Mouse (Mus musculus): Measurements from ENCODE around the gene Bmp7. TPM values are rescaled to one million over a fixed set of nuclear protein-coding genes. Genes with fewer than 3 reads are reported as not detected.

The Bmp7 gene
- total RNA-seq, 2 experiments from 2014 or later, result 10.8 to 12.2 TPM

GRCm38 (mm10) chr2:172862850-172863468 is 77.2 kb downstream of the Bmp7 start:
- peak; percentile 70 to 72 for DNase-seq (ENCODE audit: low spot score in 2 of 2)
- intact Hi-C loops (cut with DNase I), result no loop called here

DNA sequence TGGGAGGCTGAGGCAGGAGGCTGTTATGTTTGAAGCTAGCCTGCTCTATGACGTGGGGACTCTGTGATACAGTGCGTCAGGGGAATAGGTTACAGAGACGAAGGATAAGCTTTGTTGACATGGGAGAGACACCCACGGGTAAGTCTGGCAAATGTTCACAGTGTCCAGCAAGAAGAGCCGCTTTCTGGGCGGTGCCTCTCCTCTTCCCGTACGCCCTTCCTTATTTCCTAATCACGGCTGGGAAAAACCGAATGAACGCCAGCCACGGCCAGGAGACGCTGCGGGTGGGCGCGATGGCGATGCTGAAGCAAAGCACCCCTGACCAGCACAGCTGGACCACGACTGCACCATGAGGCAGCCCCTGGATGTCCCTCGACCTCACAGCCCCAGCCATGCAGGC is 77.7 kb downstream of the Bmp7 start:
- intact Hi-C loops (cut with DNase I), result no loop called here

DNA sequence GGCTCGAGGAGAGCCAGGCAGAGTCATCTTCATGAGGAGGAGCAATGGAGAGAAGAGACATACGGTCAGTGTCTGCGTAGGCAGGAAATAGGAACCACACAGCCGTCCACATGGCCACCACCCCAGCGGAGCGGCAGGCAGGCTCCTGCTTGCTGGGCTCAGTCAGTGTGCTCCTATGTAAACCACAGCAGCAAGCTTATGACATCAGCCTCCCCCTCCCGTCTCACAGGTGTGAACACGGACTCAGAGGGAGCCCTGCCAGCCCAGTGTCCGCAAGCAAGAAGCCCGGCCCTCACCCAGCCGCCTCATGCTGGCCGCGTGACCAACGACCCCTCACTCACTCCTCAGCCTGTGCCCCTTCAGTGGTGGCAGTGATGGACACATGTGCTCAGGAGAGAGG is 78.5 kb downstream of the Bmp7 start:
- peak; percentile 30 to 56 for DNase-seq (ENCODE audit: low spot score in 2 of 2)

More for the DNA sequence above, 77.7 kb downstream of the Bmp7 start:
- no peak for DNase-seq (ENCODE audit: low spot score in 2 of 2)

DNA sequence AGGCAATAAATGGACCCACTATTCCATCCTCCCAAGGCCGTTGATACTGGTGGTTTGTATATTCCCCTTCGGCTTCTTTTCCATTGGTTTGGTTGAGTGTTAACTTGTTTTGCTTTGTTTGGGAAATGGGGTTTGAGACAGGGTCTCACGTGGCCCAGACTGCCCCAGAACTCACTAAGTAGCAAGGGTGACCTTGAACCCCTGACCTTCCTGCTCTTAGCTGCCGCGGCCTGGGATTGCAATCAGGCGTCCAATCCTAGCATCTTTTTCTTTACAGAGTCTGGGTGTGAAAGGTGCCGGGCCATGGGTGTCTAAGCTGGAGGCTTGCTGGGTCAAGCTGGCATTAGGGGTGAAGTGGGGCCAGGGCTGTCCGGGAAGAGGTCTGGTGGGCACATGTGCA is 79.5 kb downstream of the Bmp7 start:
- intact Hi-C loops (cut with DNase I), result no loop called here

More for the DNA sequence above, 78.5 kb downstream of the Bmp7 start:
- intact Hi-C loops (cut with DNase I), result no loop called here

DNA sequence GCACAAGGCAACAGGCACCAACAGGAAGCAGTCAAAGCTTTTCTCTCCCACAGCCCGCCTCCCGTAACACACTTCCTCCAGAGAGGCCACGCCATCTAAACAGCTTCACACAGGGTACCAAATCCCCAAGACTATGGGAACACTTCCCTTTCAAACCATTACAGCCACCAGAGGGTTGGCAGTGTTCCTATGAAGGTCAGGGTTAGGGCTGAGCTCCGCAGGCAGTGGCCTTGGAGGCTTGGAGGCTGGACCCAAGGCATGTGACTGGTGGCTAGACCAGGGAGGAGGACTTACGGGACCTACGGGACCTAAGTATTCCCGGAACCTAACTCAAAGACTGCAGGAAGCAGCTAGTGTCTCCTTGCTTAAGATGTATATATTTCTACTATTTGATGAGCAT is 80.0 kb downstream of the Bmp7 start:
- intact Hi-C loops (cut with DNase I), result no loop called here
- DNase-seq (ENCODE audit: low spot score in 2 of 2), result no peak

More for the DNA sequence above, 79.5 kb downstream of the Bmp7 start:
- no peak for DNase-seq (ENCODE audit: low spot score in 2 of 2)

GRCm38 (mm10) chr2:172857048-172857447 is 83.1 kb downstream of the Bmp7 start:
- DNase-seq (ENCODE audit: low spot score in 2 of 2), result no peak
- intact Hi-C loops (cut with DNase I), result no loop called here

- intact Hi-C loops (cut with DNase I), result no loop called here
- DNase-seq (ENCODE audit: low spot score in 2 of 2), result no peak
Observed at GRCm38 (mm10) chr2:172856549-172856948, 83.6 kb downstream of the Bmp7 start.

DNA sequence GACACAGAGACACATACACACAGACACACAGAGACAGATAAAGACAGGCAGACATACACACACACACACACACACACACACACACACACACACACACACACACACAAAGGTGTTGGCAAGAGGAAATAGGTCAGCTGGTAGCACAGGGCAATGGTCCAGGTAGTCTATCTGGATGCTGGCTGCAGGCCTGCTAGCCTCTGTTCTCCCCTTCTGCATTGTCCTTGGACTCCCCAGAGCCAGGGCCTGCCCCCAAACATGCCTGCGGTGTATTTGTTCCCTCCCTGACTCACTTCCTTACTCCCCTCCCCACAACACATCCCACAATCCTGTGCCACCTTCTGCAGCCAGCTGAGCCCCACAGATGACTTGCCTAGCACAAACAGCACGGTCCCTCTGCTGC is 86.0 kb downstream of the Bmp7 start:
- peak in 1 of 2 experiments; percentile 11 for DNase-seq (ENCODE audit: low spot score in 2 of 2)
- intact Hi-C loops (cut with DNase I), result no loop called here

DNA sequence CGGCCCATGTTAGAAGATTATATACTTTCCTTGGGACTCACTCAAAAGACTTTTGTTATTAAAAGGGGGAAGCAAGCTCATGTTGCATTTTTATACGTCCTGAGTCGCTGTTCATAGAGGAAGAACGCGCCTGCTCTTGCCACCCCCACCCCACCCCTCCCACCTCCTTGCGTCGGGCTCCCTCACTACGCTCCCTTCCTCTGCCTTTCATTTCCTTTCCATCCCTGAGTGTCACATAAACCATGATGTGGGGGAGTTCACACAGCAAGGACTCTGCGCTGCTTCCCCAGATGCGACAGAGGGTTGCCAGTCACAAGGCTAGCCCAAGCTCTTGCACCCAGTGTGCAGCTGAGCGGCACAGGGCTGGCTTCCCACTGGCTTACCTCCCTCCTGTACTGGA is 88.3 kb downstream of the Bmp7 start:
- intact Hi-C loops (cut with DNase I), result no loop called here
- no peak for DNase-seq (ENCODE audit: low spot score in 2 of 2)

DNA sequence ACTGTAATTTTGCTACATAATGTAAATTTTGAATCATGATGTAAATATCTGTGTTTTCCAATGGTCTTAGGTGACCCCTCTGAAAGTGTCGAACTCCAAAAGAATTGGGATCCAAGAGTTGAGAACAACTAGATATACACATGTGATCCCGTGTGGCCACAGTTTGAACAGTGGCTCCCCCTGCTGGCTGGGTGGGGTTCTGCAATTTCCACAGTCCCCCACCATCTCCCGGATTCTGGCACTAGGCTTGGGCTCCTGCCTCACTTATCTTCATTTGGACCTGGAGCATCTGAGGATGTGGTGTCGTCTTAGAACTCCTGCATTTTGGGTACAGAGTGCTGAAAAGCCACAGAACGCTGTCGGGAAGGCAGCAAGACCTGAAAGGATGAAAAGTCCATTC is 91.9 kb downstream of the Bmp7 start:
- DNase-seq (ENCODE audit: low spot score in 2 of 2), result no peak
- intact Hi-C loops (cut with DNase I), result no loop called here

- DNase-seq (ENCODE audit: low spot score in 2 of 2), result no peak
- intact Hi-C loops (cut with DNase I), result no loop called here
Observed at GRCm38 (mm10) chr2:172846311-172846575, 93.9 kb downstream of the Bmp7 start.

DNA sequence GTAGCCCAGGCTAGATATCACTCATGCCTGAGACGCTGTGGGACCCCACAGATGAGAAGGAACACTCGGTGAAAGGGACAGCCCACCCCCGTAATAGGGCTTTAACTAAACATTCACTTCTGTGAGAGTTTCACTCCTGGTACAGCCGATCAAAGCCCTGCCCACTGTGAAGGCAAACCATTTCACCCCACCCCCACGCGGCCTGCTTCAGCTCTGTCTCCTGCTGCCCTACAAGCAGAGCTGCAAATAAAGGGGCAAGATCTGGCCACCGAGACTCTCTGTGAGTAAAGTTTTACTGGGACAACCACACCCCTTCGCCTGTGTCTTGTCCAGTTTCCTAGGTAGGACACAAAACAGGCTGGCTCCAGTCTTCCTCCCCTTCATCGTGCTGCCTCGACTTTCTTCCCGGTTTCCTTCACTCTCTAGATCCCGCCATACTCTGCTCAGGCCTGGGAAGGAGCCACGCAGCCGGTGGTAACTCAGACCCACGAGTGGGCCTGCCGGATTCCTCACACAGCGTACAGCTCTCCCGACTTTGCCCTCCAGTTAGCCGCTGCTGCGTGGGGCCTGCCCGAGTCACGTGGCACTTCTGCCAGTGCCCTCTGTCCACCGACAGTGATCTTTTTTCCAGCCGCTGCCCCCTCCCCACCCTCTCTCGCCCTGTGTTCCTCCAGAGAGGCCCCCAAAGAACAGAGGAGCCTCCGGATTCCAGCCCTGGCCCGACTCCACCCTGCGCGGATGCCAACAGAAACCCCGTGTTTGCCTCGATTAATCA is 94.4 kb downstream of the Bmp7 start:
- DNase-seq (ENCODE audit: low spot score in 2 of 2), result no peak
- intact Hi-C loops (cut with DNase I), result no loop called here

DNA sequence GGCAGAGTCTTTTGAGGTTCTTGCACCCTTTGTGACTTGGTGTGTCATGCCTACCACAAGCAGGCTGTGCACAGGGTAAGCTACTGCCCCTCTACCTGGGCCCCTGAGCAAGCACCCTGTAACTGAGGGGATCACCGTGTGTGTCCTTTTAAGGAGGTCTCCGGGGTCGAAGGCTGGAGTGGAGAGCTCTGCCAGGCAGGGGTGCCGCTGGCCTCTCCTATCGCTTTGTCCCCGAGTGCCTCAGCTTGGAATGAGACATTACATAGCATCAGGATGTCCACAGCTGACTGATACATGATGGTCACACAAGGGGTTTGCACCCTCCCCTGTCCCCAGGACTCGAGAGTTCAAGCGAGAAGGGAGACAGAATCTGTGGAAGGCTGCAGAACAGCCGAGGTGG is 96.2 kb downstream of the Bmp7 start:
- DNase-seq (ENCODE audit: low spot score in 2 of 2), result no peak

DNA sequence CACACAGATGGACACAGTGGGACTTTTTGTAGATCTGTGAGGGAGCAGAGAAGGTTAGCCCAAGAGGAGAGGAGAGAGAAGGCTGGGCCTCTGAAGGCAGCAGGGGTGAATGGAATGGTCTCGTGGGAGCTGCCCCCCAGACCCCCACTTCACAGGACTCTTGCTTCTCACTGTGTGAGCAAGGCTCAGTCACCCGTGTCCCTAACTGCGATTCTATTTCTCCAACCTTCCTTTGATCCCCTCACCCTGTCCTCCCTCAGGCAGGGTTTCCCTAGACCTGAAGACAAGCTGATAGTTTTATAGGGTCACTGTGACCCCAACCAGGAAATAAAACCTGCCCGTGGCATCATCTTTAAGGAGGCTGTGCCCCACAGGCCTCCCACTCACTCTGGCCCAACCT is 97.8 kb downstream of the Bmp7 start:
- DNase-seq (ENCODE audit: low spot score in 2 of 2), result no peak

More for the DNA sequence above, 96.2 kb downstream of the Bmp7 start:
- intact Hi-C loops (cut with DNase I), result no loop called here

GRCm38 (mm10) chr2:172840905-172841750 is 99.0 kb downstream of the Bmp7 start:
- no peak for DNase-seq (ENCODE audit: low spot score in 2 of 2)
- intact Hi-C loops (cut with DNase I), result no loop called here

More for the DNA sequence above, 97.8 kb downstream of the Bmp7 start:
- intact Hi-C loops (cut with DNase I), result no loop called here

GRCm38 (mm10) chr2:172839317-172839980 is 100.7 kb downstream of the Bmp7 start:
- no peak for DNase-seq (ENCODE audit: low spot score in 2 of 2)
- intact Hi-C loops (cut with DNase I), result loop anchor here (5.0 kb wide), 1 partner anchor 98 kb away; no protein-coding TSS in a partner anchor

DNA sequence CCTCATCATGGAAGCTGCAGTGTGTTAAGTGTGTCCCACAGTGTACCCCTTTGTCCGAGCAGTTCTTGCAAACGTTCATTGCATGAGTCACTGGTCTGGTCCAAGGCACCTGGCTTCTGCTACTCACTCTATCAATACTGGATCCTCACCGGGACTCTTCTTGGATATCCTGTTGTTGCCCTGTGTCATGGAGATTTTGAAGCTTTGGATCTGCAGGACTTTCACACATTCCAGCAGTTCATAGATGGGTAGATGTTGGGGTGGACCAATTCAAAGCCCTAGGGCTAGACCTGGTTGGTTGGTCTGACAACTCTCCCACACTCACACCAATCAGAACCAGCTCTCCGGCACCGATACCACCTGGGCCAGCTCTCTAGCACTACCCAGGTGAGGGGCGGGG is 103.6 kb downstream of the Bmp7 start:
- no peak for DNase-seq (ENCODE audit: low spot score in 2 of 2)
- intact Hi-C loops (cut with DNase I), result loop anchor here (5.0 kb wide), 1 partner anchor 101 kb away; no protein-coding TSS in a partner anchor

- intact Hi-C loops (cut with DNase I), result loop anchor here (5.0 kb wide), 2 partner anchors 74 to 254 kb away; no protein-coding TSS in a partner anchor
- DNase-seq (ENCODE audit: low spot score in 2 of 2), result peak in 1 of 2 experiments; percentile 24
Observed at GRCm38 (mm10) chr2:172833196-172833595, 106.9 kb downstream of the Bmp7 start.

GRCm38 (mm10) chr2:172831762-172832161 is 108.4 kb downstream of the Bmp7 start:
- DNase-seq (ENCODE audit: low spot score in 2 of 2), result peak; percentile 54 to 66
- intact Hi-C loops (cut with DNase I), result loop anchor here (1.0 to 5.0 kb wide), 3 partner anchors 76 to 256 kb away; no protein-coding TSS in a partner anchor

- intact Hi-C loops (cut with DNase I), result loop anchor here (1.0 to 5.0 kb wide), 3 partner anchors 76 to 256 kb away; no protein-coding TSS in a partner anchor
- peak; percentile 80 to 84 for DNase-seq (ENCODE audit: low spot score in 2 of 2)
Observed at GRCm38 (mm10) chr2:172831133-172831532, 109.0 kb downstream of the Bmp7 start.

All from left cerebral cortex, postnatal 25 days (tissue).